Mouse (Mus musculus): ENCODE measurements at regions not wholly inside any gene's neighbourhood (a gene's known extent, or its start where the extent isn't known, plus 50 kb on each side); places are given as distances from the start of the nearest gene placed in this dataset.

GRCm38 (mm10) chr14:120831847-120832613 is 79.0 kb upstream of the Ipo5 start:
- DNase-seq, result peak; percentile 88 to 92

GRCm38 (mm10) chr14:120834821-120835220 is 76.2 kb upstream of the Ipo5 start:
- DNase-seq, result no peak

GRCm38 (mm10) chr14:120835758-120836157 is 75.3 kb upstream of the Ipo5 start:
- no peak for DNase-seq

- DNase-seq, result no peak
Measured at GRCm38 (mm10) chr14:120836535-120837316, 74.3 kb upstream of the Ipo5 start.

GRCm38 (mm10) chr14:120840900-120841299 is 70.1 kb upstream of the Ipo5 start:
- no peak for DNase-seq

GRCm38 (mm10) chr14:120841311-120841710 is 69.7 kb upstream of the Ipo5 start:
- DNase-seq, result no peak

GRCm38 (mm10) chr14:120845172-120845571 is 65.9 kb upstream of the Ipo5 start:
- DNase-seq, result no peak

GRCm38 (mm10) chr14:120846073-120846850 is 64.8 kb upstream of the Ipo5 start:
- DNase-seq, result no peak

GRCm38 (mm10) chr14:120847006-120847405 is 64.0 kb upstream of the Ipo5 start:
- DNase-seq, result no peak

GRCm38 (mm10) chr14:120848083-120848951 is 62.7 kb upstream of the Ipo5 start:
- no peak for DNase-seq

GRCm38 (mm10) chr14:120849159-120849558 is 61.9 kb upstream of the Ipo5 start:
- no peak for DNase-seq

- DNase-seq, result no peak
Measured at GRCm38 (mm10) chr14:120853643-120854042, 57.4 kb upstream of the Ipo5 start.

GRCm38 (mm10) chr14:120854559-120854958 is 56.5 kb upstream of the Ipo5 start:
- no peak for DNase-seq

- peak in 1 of 2 experiments; percentile 19 for DNase-seq
Measured at GRCm38 (mm10) chr14:120855181-120855580, 55.8 kb upstream of the Ipo5 start.
